In the genomic region with DNA sequence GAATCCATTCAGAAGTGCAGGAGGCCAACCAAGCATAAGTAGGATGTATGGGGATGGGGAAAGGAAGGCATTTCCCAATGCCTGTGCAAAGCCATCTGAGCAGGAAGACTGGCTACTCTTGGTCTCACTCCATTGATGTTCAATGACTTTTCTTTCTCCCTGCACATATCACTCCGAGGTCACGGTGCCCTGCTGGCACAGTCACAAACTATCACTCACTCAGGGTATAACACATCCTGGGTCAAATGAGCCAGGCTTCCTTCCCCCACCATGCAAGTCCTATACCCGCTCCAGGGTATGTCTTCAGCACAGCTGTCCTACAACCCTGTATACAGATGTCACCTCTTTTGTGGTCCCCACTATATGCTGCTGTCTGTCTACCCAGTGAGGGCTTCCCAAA, we compare ENCODE assay signal across 20 mouse cellular contexts. TPM values are rescaled to one million over a fixed set of nuclear protein-coding genes. Genes with fewer than 3 reads are reported as not detected.
DNase-seq lines count a peak whose midpoint lies in the region; ATAC-seq lines count a peak whose summit lies in the region.
"Had no signal": no experiment of that assay in that cellular context is flagged by ENCODE, and none has a peak within 500 bp of the region (broad histone marks: within the 10 kb centered on the region; RNA-seq: fewer than 3 reads in every experiment).

No protein-coding gene starts in this region.

- no peak overlapping the region for H3K4me3 ChIP-seq in forebrain, embryonic 15.5 days
- H3K4me3 ChIP-seq in forebrain, embryonic 11.5 days (ENCODE audit: low read depth, low read length): no peak overlapping the region
- H3K4me3 ChIP-seq in midbrain, embryonic 13.5 days (replicated peaks): no peak overlapping the region
- H3K4me3 ChIP-seq in midbrain, embryonic 10.5 days: no peak overlapping the region
- no peak overlapping the region for H3K4me3 ChIP-seq in hindbrain, embryonic 16.5 days (ENCODE audit: low read length)
- H3K4me3 ChIP-seq: liver, embryonic 15.5 days had no signal

- peaks cover 26% of the 10 kb centered on the region for H3K36me3 ChIP-seq in forebrain, embryonic 15.5 days
- H3K36me3 ChIP-seq in forebrain, embryonic 11.5 days (ENCODE audit: control insufficient read depth, insufficient read depth, low read length): peaks cover 3% of the 10 kb centered on the region; the same call in 1 of the 2 replicates
- H3K36me3 ChIP-seq in midbrain, embryonic 13.5 days: peaks cover 55% of the 10 kb centered on the region
- H3K36me3 ChIP-seq in midbrain, embryonic 10.5 days: peaks cover 63% of the 10 kb centered on the region
- peaks cover 11% of the 10 kb centered on the region for H3K36me3 ChIP-seq in hindbrain, embryonic 16.5 days (ENCODE audit: control insufficient read depth, insufficient read depth, low read length)

- WGBS in forebrain, embryonic 15.5 days: 91% methylated on average over 3 of the region's 3 CpGs
- WGBS in forebrain, embryonic 11.5 days: 96% methylated on average over 3 of the region's 3 CpGs
- WGBS in midbrain, embryonic 13.5 days: 92% methylated on average over 3 of the region's 3 CpGs
- WGBS in midbrain, embryonic 10.5 days: 90% methylated on average over 3 of the region's 3 CpGs
- WGBS in hindbrain, embryonic 16.5 days: 76% methylated on average over 3 of the region's 3 CpGs

- H3K9ac ChIP-seq in forebrain, embryonic 15.5 days (replicated peaks): no peak overlapping the region
- no peak overlapping the region for H3K9ac ChIP-seq in forebrain, embryonic 11.5 days (ENCODE audit: low read length)
- peak overlapping the region; percentile 10; the same call in 1 of the 2 replicates for H3K9ac ChIP-seq in midbrain, embryonic 13.5 days (replicated peaks)
- H3K9ac ChIP-seq in hindbrain, embryonic 16.5 days (ENCODE audit: low read depth, low read length): no peak overlapping the region
- H3K9ac ChIP-seq: liver, embryonic 15.5 days had no signal

- peak overlapping the region; percentile 28; the same call in 1 of the 2 replicates for H3K27ac ChIP-seq in forebrain, embryonic 15.5 days (replicated peaks)
- no peak overlapping the region for H3K27ac ChIP-seq in forebrain, embryonic 11.5 days (ENCODE audit: low read depth, low read length)
- no peak overlapping the region for H3K27ac ChIP-seq in midbrain, embryonic 13.5 days
- H3K27ac ChIP-seq in midbrain, embryonic 10.5 days (replicated peaks): no peak overlapping the region
- H3K27ac ChIP-seq in hindbrain, embryonic 16.5 days (ENCODE audit: low read depth, low read length): 0 out of 2 replicates have a peak overlapping the region, but pooled peaks have one; percentile 11
- H3K27ac ChIP-seq: liver, embryonic 15.5 days; macrophage had no signal

- H3K27me3 ChIP-seq in forebrain, embryonic 15.5 days: no peaks in the 10 kb centered on the region
- H3K27me3 ChIP-seq in forebrain, embryonic 11.5 days (ENCODE audit: control insufficient read depth, insufficient read depth, low read length): no peaks in the 10 kb centered on the region
- no peaks in the 10 kb centered on the region for H3K27me3 ChIP-seq in midbrain, embryonic 13.5 days
- no peaks in the 10 kb centered on the region for H3K27me3 ChIP-seq in midbrain, embryonic 10.5 days (ENCODE audit: low read depth, poor library complexity, severe bottlenecking)
- no peaks in the 10 kb centered on the region for H3K27me3 ChIP-seq in hindbrain, embryonic 16.5 days (replicated peaks; ENCODE audit: control insufficient read depth, insufficient read depth, low read length)
- H3K27me3 ChIP-seq: liver, embryonic 15.5 days had no signal

- DNase-seq in forebrain, embryonic 11.5 days (ENCODE audit: low spot score): no peak
- DNase-seq in midbrain, embryonic 10.5 days (ENCODE audit: low spot score): no peak
- DNase-seq in adrenal gland, adult 8-10 months: peak; percentile 58
- no peak for DNase-seq in urinary bladder, postnatal 36 days (ENCODE audit: low spot score in 2 of 2)
- DNase-seq: gastrocnemius, postnatal 10 days; heart, adult 18-20 months; heart, postnatal 36 days; kidney, adult 11 months had no signal

- H3K4me2 ChIP-seq in forebrain, embryonic 15.5 days (replicated peaks): no peak overlapping the region
- no peak overlapping the region for H3K4me2 ChIP-seq in forebrain, embryonic 11.5 days (ENCODE audit: low read depth, low read length, severe bottlenecking)
- no peak overlapping the region for H3K4me2 ChIP-seq in midbrain, embryonic 13.5 days (replicated peaks)
- no peak overlapping the region for H3K4me2 ChIP-seq in hindbrain, embryonic 16.5 days (ENCODE audit: low read length)
- H3K4me2 ChIP-seq: liver, embryonic 15.5 days had no signal

- H3K9me3 ChIP-seq in forebrain, embryonic 15.5 days: no peaks in the 10 kb centered on the region
- no peaks in the 10 kb centered on the region for H3K9me3 ChIP-seq in forebrain, embryonic 11.5 days (ENCODE audit: control insufficient read depth, low read length)
- H3K9me3 ChIP-seq in midbrain, embryonic 13.5 days: no peaks in the 10 kb centered on the region
- H3K9me3 ChIP-seq in midbrain, embryonic 10.5 days (replicated peaks): no peaks in the 10 kb centered on the region
- no peaks in the 10 kb centered on the region for H3K9me3 ChIP-seq in hindbrain, embryonic 16.5 days (ENCODE audit: control insufficient read depth, low read length)
- H3K9me3 ChIP-seq: G1E; liver, embryonic 15.5 days had no signal

- H3K4me1 ChIP-seq in forebrain, embryonic 15.5 days: peaks cover 33% of the 10 kb centered on the region
- peaks cover 4% of the 10 kb centered on the region; the same call in 1 of the 2 replicates for H3K4me1 ChIP-seq in forebrain, embryonic 11.5 days (replicated peaks; ENCODE audit: control insufficient read depth, insufficient read depth, low read length)
- peaks cover 33% of the 10 kb centered on the region for H3K4me1 ChIP-seq in midbrain, embryonic 13.5 days (replicated peaks)
- peaks cover 29% of the 10 kb centered on the region for H3K4me1 ChIP-seq in midbrain, embryonic 10.5 days
- H3K4me1 ChIP-seq in hindbrain, embryonic 16.5 days (ENCODE audit: control insufficient read depth, insufficient read depth, low read depth, low read length): peaks cover 33% of the 10 kb centered on the region
- H3K4me1 ChIP-seq: liver, embryonic 15.5 days had no signal

- ATAC-seq in forebrain, embryonic 15.5 days (replicated peaks): no peak
- no peak for ATAC-seq in forebrain, embryonic 11.5 days (replicated peaks; ENCODE audit: low FRiP score)
- ATAC-seq in midbrain, embryonic 13.5 days: no peak
- ATAC-seq in hindbrain, embryonic 16.5 days: no peak
- ATAC-seq in inflammation-experienced regulatory T-cells, adult 6 months: no peak
- ATAC-seq: activated CD4-positive, CD25-positive, alpha-beta regulatory T cell, adult 4 months had no signal

RNA-seq across cellular contexts. Expression of a gene that starts 30.0 kb away (rescaled TPM):
- polyA plus RNA-seq in forebrain, embryonic 15.5 days (2015; fragmentation: Nextera tagmentation; extraction: Ambion mirVana): 22.1 and 27.7 TPM in 2 replicates
- 16.2 and 28.6 TPM in 2 replicates for polyA plus RNA-seq in forebrain, embryonic 11.5 days (2014; fragmentation: Nextera tagmentation; extraction: Ambion mirVana)
- polyA plus RNA-seq in midbrain, embryonic 13.5 days (2015; fragmentation: Nextera tagmentation; extraction: Ambion mirVana): 17.4 and 19.0 TPM in 2 replicates
- polyA plus RNA-seq in midbrain, embryonic 10.5 days (2016; fragmentation: Nextera tagmentation; extraction: Ambion mirVana): 10.1 and 10.8 TPM in 2 replicates
- 10 to 100 TPM; 36.8 to 56.2 (median 47.5) TPM for total RNA-seq in adrenal gland, adult 8-10 months (2022)
- 24.1 and 24.4 TPM in 2 replicates for polyA plus RNA-seq in hindbrain, embryonic 16.5 days (2015; fragmentation: Nextera tagmentation; extraction: Ambion mirVana)
- 1 to 10 TPM; 1.1 to 1.9 (median 1.3) TPM for polyA plus RNA-seq in inflammation-experienced regulatory T-cells, adult 6 months (2017; shearing (Covaris generic))

RNA-seq across cellular contexts. Expression of a gene that starts 35.1 kb away (rescaled TPM):
- polyA plus RNA-seq in forebrain, embryonic 15.5 days (2015; fragmentation: Nextera tagmentation; extraction: Ambion mirVana): 32.5 and 35.7 TPM in 2 replicates
- 75.8 and 79.7 TPM in 2 replicates for polyA plus RNA-seq in forebrain, embryonic 11.5 days (2014; fragmentation: Nextera tagmentation; extraction: Ambion mirVana)
- 37.3 and 39.4 TPM in 2 replicates for polyA plus RNA-seq in midbrain, embryonic 13.5 days (2015; fragmentation: Nextera tagmentation; extraction: Ambion mirVana)
- 70.5 and 70.7 TPM in 2 replicates for polyA plus RNA-seq in midbrain, embryonic 10.5 days (2016; fragmentation: Nextera tagmentation; extraction: Ambion mirVana)
- total RNA-seq in adrenal gland, adult 8-10 months (2022): 10 to 100 TPM; 38.0 to 43.1 (median 41.5) TPM
- 22.5 and 24.4 TPM in 2 replicates for polyA plus RNA-seq in hindbrain, embryonic 16.5 days (2015; fragmentation: Nextera tagmentation; extraction: Ambion mirVana)
- polyA plus RNA-seq in inflammation-experienced regulatory T-cells, adult 6 months (2017; shearing (Covaris generic)): 10 to 100 TPM; 18.8 to 32.6 (median 20.8) TPM

RNA-seq across cellular contexts. Expression of a gene that starts 38.5 kb away (rescaled TPM):
- polyA plus RNA-seq in forebrain, embryonic 15.5 days (2015; fragmentation: Nextera tagmentation; extraction: Ambion mirVana): 0.92 and 1.0 TPM in 2 replicates
- polyA plus RNA-seq in forebrain, embryonic 11.5 days (2014; fragmentation: Nextera tagmentation; extraction: Ambion mirVana): 0.79 and 1.5 TPM in 2 replicates
- 0.71 and 0.87 TPM in 2 replicates for polyA plus RNA-seq in midbrain, embryonic 13.5 days (2015; fragmentation: Nextera tagmentation; extraction: Ambion mirVana)
- 0.96 and 1.1 TPM in 2 replicates for polyA plus RNA-seq in midbrain, embryonic 10.5 days (2016; fragmentation: Nextera tagmentation; extraction: Ambion mirVana)
- total RNA-seq in adrenal gland, adult 8-10 months (2022): under 1 TPM; 0.20 to 0.55 (median 0.35) TPM
- 0.98 and 1.00 TPM in 2 replicates for polyA plus RNA-seq in hindbrain, embryonic 16.5 days (2015; fragmentation: Nextera tagmentation; extraction: Ambion mirVana)
- polyA plus RNA-seq in inflammation-experienced regulatory T-cells, adult 6 months (2017; shearing (Covaris generic)): under 1 TPM; 0.55 to 0.63 (median 0.63) TPM

RNA-seq across cellular contexts. Expression of a gene that starts 58.6 kb away (rescaled TPM):
- 0.31 and 0.34 TPM in 2 replicates for polyA plus RNA-seq in forebrain, embryonic 15.5 days (2015; fragmentation: Nextera tagmentation; extraction: Ambion mirVana)
- not detected in 2 replicates for polyA plus RNA-seq in forebrain, embryonic 11.5 days (2014; fragmentation: Nextera tagmentation; extraction: Ambion mirVana)
- polyA plus RNA-seq in midbrain, embryonic 13.5 days (2015; fragmentation: Nextera tagmentation; extraction: Ambion mirVana): 0.39 and 0.43 TPM in 2 replicates
- polyA plus RNA-seq in midbrain, embryonic 10.5 days (2016; fragmentation: Nextera tagmentation; extraction: Ambion mirVana): 0.16 TPM in 1 of 2 replicates, not detected in the other
- total RNA-seq in adrenal gland, adult 8-10 months (2022): not detected
- polyA plus RNA-seq in hindbrain, embryonic 16.5 days (2015; fragmentation: Nextera tagmentation; extraction: Ambion mirVana): 1.7 and 2.1 TPM in 2 replicates
- polyA plus RNA-seq in inflammation-experienced regulatory T-cells, adult 6 months (2017; shearing (Covaris generic)): not detected
- total RNA-seq: G1E; gastrocnemius, postnatal 10 days; heart, adult 18-20 months; heart, postnatal 36 days; layer of hippocampus, postnatal 25 days; left cerebral cortex, postnatal 14 days had no signal
- polyA plus RNA-seq: activated CD4-positive, CD25-positive, alpha-beta regulatory T cell, adult 4 months; G1E; heart, embryonic 14.5 days; liver, embryonic 15.5 days; macrophage; neural tube, embryonic 11.5 days had no signal

Comparison
In these comparisons a context has a peak if more than half of its experiments do, and no peak if none do; other contexts are left out.
1. H3K27ac ChIP-seq: peak in forebrain, embryonic 15.5 days (single experiment) and hindbrain, embryonic 16.5 days (single experiment); none in forebrain, embryonic 11.5 days (single experiment), midbrain, embryonic 13.5 days (single experiment) and midbrain, embryonic 10.5 days (single experiment).